Mouse (Mus musculus) erythroblast, embryonic 14.5 days (primary cell): ENCODE measurements around the gene Traip.

Source experiments
- GATA1 ChIP-seq: IDR thresholded peaks from 2 replicates; pipeline ENCODE4 v1.6.1; 2012; ENCODE audit warnings: low read length, inconsistent platforms, mixed read lengths
- TAL1 ChIP-seq: IDR thresholded peaks from 3 replicates; pipeline ENCODE4 v1.6.1; 2012; ENCODE audit warnings: low read length, inconsistent platforms, mixed read lengths

GRCm38 (mm10) chr9:107961351-107961762 is 11.4 kb downstream of the Traip start:
- no peak for TF ChIP-seq GATA1
- TF ChIP-seq TAL1 = no peak
